Mouse (Mus musculus) bone marrow, adult 2 months (tissue): ENCODE results near the gene Ssh3. TPM values are rescaled to one million over a fixed set of nuclear protein-coding genes. Genes with fewer than 3 reads are reported as not detected.
"Not testable (repeated sequence)": the region's sequence is repeated elsewhere in the genome, so short reads cannot be mapped to it uniquely, and the experiment has no call there.

Experiments used
- H3K27ac ChIP-seq: fragments of 200-500 bp; 2 replicates; pipeline ENCODE4 v1.5.1; 2012; ENCODE audit warnings: low read depth, mild to moderate bottlenecking, control low read depth, inconsistent platforms, low read length; ENCODE audit not compliant: control insufficient read depth, poor library complexity, insufficient read depth
- H3K4me1 ChIP-seq: fragments of 200-500 bp; 2 replicates; pipeline ENCODE4 v1.6.1; 2011; ENCODE audit warnings: low read length; ENCODE audit not compliant: control insufficient read depth, insufficient read depth
- H3K4me3 ChIP-seq: fragments of 200-500 bp; replicated peaks from 2 replicates; pipeline ENCODE3; 2011; ENCODE audit warnings: mild to moderate bottlenecking, low read depth, low read length, control low read depth; ENCODE audit not compliant: control insufficient read depth
- CTCF ChIP-seq: fragments of 200-500 bp; IDR thresholded peaks from 2 replicates; pipeline ENCODE4 v1.5.1; 2011; ENCODE audit warnings: low read length, control low read depth; ENCODE audit not compliant: control insufficient read depth, insufficient read depth
- POLR2A ChIP-seq: fragments of 200-500 bp; IDR thresholded peaks from 2 replicates; pipeline ENCODE4 v1.6.1; 2011; ENCODE audit warnings: low read depth, mild to moderate bottlenecking, control low read depth, low read length, borderline replicate concordance; ENCODE audit not compliant: control insufficient read depth
- WGBS: fragments of 180-500 bp; shearing (Covaris S2); methylation state at CpG from one replicate; pipeline ENCODE4 v1.1.7; 2018; 5-methylcytosine and 5-hydroxymethylcytosine counted together
- polyA plus RNA-seq: library from polyadenylated mRNA; stranded (reverse); fragments of >200 nt; gene quantifications from 2 replicates; pipeline ENCODE4 v1.2.4, GENCODE M21; 2011; ENCODE audit warnings: low replicate concordance; ENCODE audit not compliant: missing spikeins, insufficient read depth, insufficient read length

Ssh3 gene
- polyA plus RNA-seq, 1 experiment, result 20.7 TPM

DNA sequence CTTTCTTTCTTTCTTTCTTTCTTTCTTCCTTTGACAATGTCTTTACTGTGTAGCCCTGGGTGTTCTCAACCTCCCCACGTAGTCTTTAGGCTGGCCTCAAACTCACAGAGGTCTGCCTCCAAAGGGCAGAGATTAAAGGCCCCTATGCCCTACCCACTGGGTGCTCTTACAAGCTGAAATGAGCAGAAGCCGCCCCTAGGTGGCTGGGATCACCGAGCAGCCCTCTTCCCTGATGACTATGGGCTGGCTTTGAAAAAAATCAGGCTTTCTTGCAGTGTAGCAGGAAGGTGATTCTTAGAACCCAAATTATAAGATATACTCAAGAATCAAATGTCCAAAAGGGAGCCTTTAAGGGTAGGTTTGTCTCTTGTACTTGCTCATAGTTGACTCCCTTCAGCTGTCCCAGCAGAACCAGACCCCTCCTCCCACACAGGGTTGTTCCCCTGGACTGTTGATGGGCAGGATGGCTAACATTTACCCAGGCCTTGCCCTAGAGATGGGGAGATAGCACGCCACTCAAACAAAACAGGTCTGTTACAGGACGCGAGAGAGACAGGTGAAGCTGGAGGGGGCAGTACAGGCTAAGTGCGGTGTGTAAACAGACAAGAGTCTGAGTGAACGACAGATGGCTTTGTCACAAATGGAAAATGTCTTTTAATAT is 7.8 kb downstream of the Ssh3 start:
- no peak overlapping the region for H3K27ac ChIP-seq
- no peak overlapping the region for H3K4me3 ChIP-seq
- H3K4me1 ChIP-seq, result peaks cover 6% of the 10 kb centered on the region
- TF ChIP-seq CTCF (peak; percentile 23; the same call in 1 of the 2 replicates), POLR2A (no peak)
- WGBS, result 59% methylated on average over 8 of the region's 8 CpGs

GRCm38 (mm10) chr19:4257897-4258252 is 11.1 kb downstream of the Ssh3 start:
- TF ChIP-seq CTCF, result no peak
- TF ChIP-seq POLR2A, result no peak
- H3K4me3 ChIP-seq, result no peak overlapping the region
- peaks cover 2% of the 10 kb centered on the region for H3K4me1 ChIP-seq
- H3K27ac ChIP-seq, result no peak overlapping the region
- WGBS, result 48% methylated on average over 12 of the region's 12 CpGs

- Histone ChIP-seq H3K27ac (no peak overlapping the region), H3K4me3 (peak overlapping the region; percentile 67), H3K4me1 (no peaks in the 10 kb centered on the region)
- 0 out of 2 replicates have a peak, but pooled peaks have one; percentile 13 for TF ChIP-seq POLR2A
- TF ChIP-seq CTCF, result peak; percentile 97
- WGBS, result under 1% methylated on average over 41 of the region's 41 CpGs
These were observed 11.6 kb downstream of the Ssh3 start for GRCm38 (mm10) chr19:4257216-4257896.

DNA sequence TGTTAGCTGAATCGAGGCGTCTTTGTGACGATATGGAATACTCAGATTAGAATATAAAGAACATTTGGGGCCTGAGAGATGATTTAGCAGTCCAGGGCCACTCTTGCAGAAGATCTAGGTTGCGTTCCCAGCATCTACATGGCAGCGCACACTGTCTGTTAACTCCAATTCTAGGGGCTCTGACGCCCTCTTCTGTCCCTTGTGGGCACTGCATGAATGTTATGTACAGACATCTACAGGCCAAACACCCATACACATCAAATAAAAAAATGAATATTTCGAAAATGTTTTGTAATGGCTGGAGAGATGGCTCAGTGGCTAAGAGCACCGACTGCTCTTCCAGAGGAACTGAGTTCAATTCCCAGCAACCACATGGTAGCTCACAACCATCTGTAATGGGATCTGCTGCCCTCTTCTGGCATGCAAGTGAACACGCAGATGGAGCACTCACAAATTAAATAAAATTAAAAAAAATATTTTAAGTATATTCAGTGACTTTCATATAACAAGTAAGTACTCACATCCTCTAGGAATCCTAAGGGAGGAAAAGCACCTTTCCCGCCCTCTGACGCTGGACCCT is 13.3 kb downstream of the Ssh3 start:
- Histone ChIP-seq H3K27ac (no peak overlapping the region), H3K4me1 (no peaks in the 10 kb centered on the region), H3K4me3 (no peak overlapping the region)
- WGBS, result 78% methylated on average over 11 of the region's 11 CpGs
- TF ChIP-seq POLR2A (no peak), CTCF (peak; percentile 20; the same call in 1 of the 2 replicates)

- no peak overlapping the region for H3K27ac ChIP-seq
- TF ChIP-seq POLR2A (no peak), CTCF (no peak)
- 91% methylated on average over 7 of the region's 7 CpGs for WGBS
- H3K4me3 ChIP-seq, result no peak overlapping the region
- no peaks in the 10 kb centered on the region for H3K4me1 ChIP-seq
These were observed 14.8 kb downstream of the Ssh3 start for GRCm38 (mm10) chr19:4254230-4254629.

GRCm38 (mm10) chr19:4248683-4249082 is 20.3 kb downstream of the Ssh3 start:
- not testable (repeated sequence) for H3K27ac ChIP-seq, H3K4me1 ChIP-seq
- 82% methylated on average over 1 of the region's 1 CpGs for WGBS

DNA sequence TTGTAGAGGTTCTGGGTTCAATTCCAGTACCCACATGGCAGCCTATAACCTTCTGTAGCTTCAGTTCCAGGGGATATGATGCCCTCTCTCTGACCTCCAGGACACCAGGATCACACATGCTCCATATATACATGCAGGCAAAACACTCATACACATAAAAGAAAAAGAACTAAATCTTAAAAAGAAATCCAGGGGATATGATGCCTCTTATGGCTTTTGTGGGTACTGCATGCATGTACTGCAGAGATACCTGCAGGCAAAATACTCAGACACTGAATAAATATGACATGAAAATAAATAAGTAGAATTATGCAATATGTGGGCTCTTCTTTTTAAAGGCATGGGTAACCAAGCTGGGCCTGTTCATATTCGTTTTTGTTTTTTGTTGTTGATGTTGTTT is 22.0 kb downstream of the Ssh3 start:
- no peaks in the 10 kb centered on the region for H3K4me1 ChIP-seq
- 56% methylated on average over 1 of the region's 1 CpGs for WGBS
- TF ChIP-seq CTCF, result no peak
- TF ChIP-seq POLR2A, result no peak
- no peak overlapping the region for H3K4me3 ChIP-seq
- H3K27ac ChIP-seq, result no peak overlapping the region

More at GRCm38 (mm10) chr19:4248683-4249082, 20.3 kb downstream of the Ssh3 start:
- not testable (repeated sequence) for H3K4me3 ChIP-seq

- Histone ChIP-seq H3K4me3 (no peak overlapping the region), H3K4me1 (no peaks in the 10 kb centered on the region), H3K27ac (no peak overlapping the region)
- WGBS, result 86% methylated on average over 6 of the region's 6 CpGs
- TF ChIP-seq POLR2A, result no peak
- no peak for TF ChIP-seq CTCF
These were observed 24.2 kb downstream of the Ssh3 start for GRCm38 (mm10) chr19:4244775-4245174.

- Histone ChIP-seq H3K4me3 (no peak overlapping the region), H3K27ac (no peak overlapping the region), H3K4me1 (no peaks in the 10 kb centered on the region)
- WGBS, result 73% methylated on average over 3 of the region's 3 CpGs
- TF ChIP-seq CTCF, result no peak
- TF ChIP-seq POLR2A, result no peak
These were observed 26.6 kb downstream of the Ssh3 start for GRCm38 (mm10) chr19:4242416-4242815.
